Mouse (Mus musculus): ENCODE results near the gene Ltbp1.

Gene Ltbp1

GRCm38 (mm10) chr17:75005685-75006680 is 615 bp downstream of the Ltbp1 start:
- DNase-seq, result peak in 1 of 2 experiments; percentile 13

GRCm38 (mm10) chr17:75010955-75011354 is 5.6 kb downstream of the Ltbp1 start:
- no peak for DNase-seq

DNA sequence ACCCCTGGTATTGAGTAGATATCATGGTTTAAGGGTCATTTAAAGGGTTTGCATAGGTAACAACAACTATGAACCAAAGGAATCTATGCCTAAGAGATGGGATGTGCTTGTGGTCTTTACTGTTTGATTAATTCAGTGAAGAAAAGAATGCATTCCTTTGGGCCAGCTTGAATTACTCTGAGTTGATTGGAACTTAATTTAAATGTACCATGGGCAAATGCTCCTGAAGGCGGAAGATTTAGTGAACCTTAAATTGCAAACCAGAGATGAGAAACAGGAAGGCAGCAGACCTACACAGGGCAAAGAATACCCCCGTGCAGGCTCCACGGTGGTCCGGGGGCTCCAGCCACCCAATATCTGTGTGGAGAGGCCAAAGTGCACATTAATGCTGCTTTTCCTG is 7.8 kb downstream of the Ltbp1 start:
- DNase-seq, result no peak

- DNase-seq, result no peak
These were observed 8.5 kb downstream of the Ltbp1 start for GRCm38 (mm10) chr17:75013868-75014267.

DNA sequence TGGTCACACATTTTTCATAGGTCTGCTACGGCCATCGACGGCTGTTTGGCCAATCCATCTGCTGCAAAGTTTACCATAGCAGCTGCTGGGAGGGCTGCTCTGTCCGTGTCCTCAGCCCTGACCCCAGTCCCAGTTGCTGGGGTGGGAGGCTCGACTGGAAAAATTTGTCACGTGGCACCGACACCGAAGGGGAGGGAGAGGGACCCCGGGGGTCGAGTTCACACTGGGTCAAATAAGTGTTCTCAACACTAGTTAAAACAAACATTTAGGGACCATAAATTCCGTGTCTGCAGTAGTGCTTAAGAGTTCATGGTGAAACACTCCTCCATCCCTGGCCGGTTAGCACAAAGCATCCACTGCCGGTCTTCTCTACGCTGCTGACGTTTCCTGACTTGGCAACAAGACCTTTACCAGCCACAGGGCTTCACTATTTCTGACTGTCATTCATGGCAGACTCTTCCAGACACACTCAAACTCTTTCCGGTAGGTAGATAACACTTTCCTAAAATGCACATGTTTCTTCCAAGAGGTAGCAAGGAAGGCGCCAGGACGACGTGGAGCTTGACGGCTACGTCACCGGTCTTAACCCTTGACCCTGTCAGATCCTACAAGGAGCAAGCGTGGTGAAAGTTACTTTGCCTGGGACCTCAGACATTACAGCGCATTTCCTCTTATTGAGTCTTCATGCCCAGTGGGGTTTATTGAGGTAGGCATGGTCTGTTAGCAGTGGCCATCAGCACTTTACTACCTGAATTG is 9.4 kb downstream of the Ltbp1 start:
- DNase-seq, result peak in 1 of 2 experiments; percentile 19

GRCm38 (mm10) chr17:75015546-75015945 is 10.2 kb downstream of the Ltbp1 start:
- DNase-seq, result no peak

DNA sequence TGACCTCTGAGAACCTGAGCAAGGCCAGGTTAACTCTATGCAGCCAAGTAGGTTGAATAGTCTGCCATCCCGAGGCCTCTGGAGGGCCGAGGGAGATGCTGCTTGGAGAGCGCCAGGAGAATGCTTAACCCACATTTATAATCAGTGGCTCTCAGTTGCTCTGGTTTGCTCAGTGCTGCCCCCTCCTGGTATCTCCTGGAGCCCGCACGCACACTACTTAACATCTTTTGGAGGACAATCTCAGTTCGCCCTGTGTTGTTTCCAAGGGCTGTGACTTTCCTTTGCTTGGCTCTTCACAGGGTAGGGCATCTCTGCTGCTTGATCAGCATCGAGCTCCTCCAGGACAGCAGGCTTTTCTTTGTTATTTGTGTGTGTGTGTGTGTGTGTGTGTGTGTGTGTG is 12.1 kb downstream of the Ltbp1 start:
- no peak for DNase-seq

DNA sequence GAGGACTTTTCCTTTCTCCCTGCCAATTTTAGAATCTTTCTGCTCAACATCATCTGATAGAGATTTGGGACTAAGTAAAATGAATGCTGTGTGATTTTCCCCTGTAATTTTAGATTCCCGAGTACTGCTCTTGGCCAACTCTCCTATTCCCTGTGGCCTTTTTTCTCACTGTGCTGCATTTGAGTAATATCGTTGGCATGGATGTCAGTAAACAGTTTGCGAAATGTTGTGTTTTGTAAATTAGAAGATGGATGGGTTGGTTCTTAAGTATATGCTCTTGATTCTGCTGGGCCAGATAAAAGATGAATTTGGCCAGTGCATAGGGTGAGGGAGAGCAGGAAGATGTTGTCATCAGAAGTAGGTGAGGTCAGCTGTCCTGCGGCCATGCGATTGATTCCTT is 12.8 kb downstream of the Ltbp1 start:
- DNase-seq, result no peak

DNA sequence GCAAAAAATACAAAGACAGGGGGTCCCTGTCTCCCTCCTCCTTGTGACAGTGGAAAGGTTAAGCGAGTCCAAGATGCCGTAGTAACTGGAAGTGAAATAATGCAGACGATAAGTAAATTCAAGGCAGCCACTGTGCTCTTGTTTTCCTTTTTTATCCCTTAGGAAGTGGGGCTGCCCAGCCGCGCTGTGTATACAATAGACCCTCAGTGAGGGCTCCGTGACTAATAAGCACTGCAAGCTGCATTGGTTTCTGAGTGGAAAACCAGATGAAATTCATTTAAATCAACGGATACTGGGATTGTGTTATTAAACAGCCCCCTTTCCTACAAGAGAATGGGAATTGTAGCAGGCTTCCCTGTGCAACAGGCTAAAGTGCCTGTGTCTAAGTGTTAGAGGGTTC is 14.7 kb downstream of the Ltbp1 start:
- no peak for DNase-seq

DNA sequence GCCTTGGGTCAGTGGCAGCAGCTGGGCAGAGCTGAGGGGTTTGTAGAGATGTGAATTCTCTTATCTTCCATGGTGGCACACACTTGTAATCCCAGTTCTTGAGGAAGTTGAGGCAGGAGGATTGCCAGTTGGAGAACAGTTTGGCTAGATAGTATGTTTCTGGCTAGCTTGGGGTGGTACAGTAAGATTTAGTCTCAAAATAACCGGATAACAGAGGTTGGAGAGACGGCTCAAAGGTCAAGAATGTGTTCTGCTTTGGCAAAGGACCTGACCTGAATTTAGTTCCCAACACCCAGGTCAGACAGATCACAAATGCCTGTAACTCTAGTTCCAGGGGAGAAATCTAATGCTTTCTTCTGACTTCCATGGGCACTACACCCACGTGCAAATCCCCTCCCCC is 15.3 kb downstream of the Ltbp1 start:
- DNase-seq, result no peak

- DNase-seq, result no peak
These were observed 22.2 kb downstream of the Ltbp1 start for GRCm38 (mm10) chr17:75027358-75028131.

DNA sequence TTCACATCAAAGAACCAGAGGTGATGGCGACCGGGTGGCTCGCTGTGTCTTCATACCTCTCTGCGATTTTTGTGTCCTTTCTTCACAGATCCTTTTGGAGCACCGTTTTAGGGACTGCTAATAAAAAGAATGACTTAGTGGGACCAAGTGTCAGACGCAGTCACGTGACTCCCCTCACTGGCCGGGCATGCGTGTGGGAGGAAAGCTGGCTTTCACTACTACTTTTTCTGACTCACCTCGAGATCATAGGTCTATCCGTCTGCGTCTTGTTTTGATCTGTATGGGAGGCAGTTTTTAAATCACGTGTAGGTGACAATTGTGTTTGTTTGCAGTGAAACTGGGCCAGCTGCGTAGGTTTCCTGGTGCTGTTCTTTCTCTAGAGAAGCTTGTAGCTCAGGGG is 28.0 kb downstream of the Ltbp1 start:
- DNase-seq, result no peak

- no peak for DNase-seq
These were observed 28.7 kb downstream of the Ltbp1 start for GRCm38 (mm10) chr17:75033872-75034615.

DNA sequence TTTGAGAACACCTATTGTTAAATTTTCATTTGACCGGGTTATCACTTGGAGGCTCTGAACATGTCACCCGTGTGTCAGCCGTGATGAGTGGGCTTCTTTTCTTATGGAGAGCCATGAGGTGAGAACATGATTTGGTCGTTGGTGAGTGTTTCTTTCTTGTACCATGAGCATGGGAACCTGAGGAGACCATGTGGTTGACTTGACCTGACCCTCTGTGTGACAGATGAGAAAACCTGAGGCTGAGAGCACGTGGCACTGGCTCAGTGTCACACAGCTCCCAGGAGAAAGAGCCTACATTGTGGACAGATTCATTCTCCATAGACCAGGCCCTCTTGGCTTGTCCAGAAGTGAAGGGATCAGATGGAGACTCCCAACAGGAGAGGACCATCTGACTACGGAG is 31.5 kb downstream of the Ltbp1 start:
- DNase-seq, result no peak

GRCm38 (mm10) chr17:75039017-75039416 is 33.6 kb downstream of the Ltbp1 start:
- DNase-seq, result peak in 1 of 2 experiments; percentile 22

- no peak for DNase-seq
These were observed 44.1 kb downstream of the Ltbp1 start for GRCm38 (mm10) chr17:75049366-75049969.

- no peak for DNase-seq
These were observed 46.1 kb downstream of the Ltbp1 start for GRCm38 (mm10) chr17:75051440-75051925.

- no peak for DNase-seq
These were observed 49.9 kb downstream of the Ltbp1 start for GRCm38 (mm10) chr17:75055235-75055634.

- DNase-seq, result no peak
These were observed 50.6 kb downstream of the Ltbp1 start for GRCm38 (mm10) chr17:75055961-75056360.

GRCm38 (mm10) chr17:75056631-75057030 is 51.3 kb downstream of the Ltbp1 start:
- DNase-seq, result no peak

GRCm38 (mm10) chr17:75066340-75066739 is 61.0 kb downstream of the Ltbp1 start:
- DNase-seq, result no peak

- DNase-seq, result peak in 1 of 2 experiments; percentile 37
These were observed 61.9 kb downstream of the Ltbp1 start for GRCm38 (mm10) chr17:75067314-75067713.
